Mouse (Mus musculus): Measurements from ENCODE around the gene Pkd1l1.
A peak's percentile ranks its signal among the peaks of the same experiment; 100 is the strongest.

The Pkd1l1 gene

GRCm38 (mm10) chr11:8973166-8973565 lies at the start of gene Pkd1l1:
Gene Pkd1l1, minus strand, starts transcription at chr11:8973266.
- no peak for DNase-seq

GRCm38 (mm10) chr11:9020207-9020606 lies 47.1 kb upstream of the Pkd1l1 start:
- no peak for DNase-seq

GRCm38 (mm10) chr11:9018491-9019267 lies 45.6 kb upstream of the Pkd1l1 start:
- DNase-seq = peak; percentile 92

- no peak for DNase-seq
Measured at GRCm38 (mm10) chr11:9014740-9015139, 41.7 kb upstream of the Pkd1l1 start.

GRCm38 (mm10) chr11:9011348-9011747 lies 38.3 kb upstream of the Pkd1l1 start:
- no peak for DNase-seq

- peak; percentile 99 for DNase-seq
Measured at GRCm38 (mm10) chr11:9010853-9011339, 37.8 kb upstream of the Pkd1l1 start, which contains the start of gene Hus1. Gene Hus1, minus strand, starts transcription at chr11:9011191.

- DNase-seq = peak; percentile 95
Measured at GRCm38 (mm10) chr11:9010416-9010815, 37.4 kb upstream of the Pkd1l1 start.

- DNase-seq = peak; percentile 56
Measured at GRCm38 (mm10) chr11:9008761-9009160, 35.7 kb upstream of the Pkd1l1 start.

GRCm38 (mm10) chr11:8988084-8988483 lies 15.0 kb upstream of the Pkd1l1 start:
- peak; percentile 48 for DNase-seq

GRCm38 (mm10) chr11:8986058-8986457 lies 13.0 kb upstream of the Pkd1l1 start:
- peak; percentile 89 for DNase-seq

- DNase-seq = peak; percentile 89
Measured at GRCm38 (mm10) chr11:8983237-8983861, 10.3 kb upstream of the Pkd1l1 start.

- peak; percentile 28 for DNase-seq
Measured at GRCm38 (mm10) chr11:8978154-8978553, 5.1 kb upstream of the Pkd1l1 start.

- DNase-seq = no peak
Measured at GRCm38 (mm10) chr11:8972093-8972492, 973 bp downstream of the Pkd1l1 start.

- no peak for DNase-seq
Measured at GRCm38 (mm10) chr11:8970509-8970908, 2.6 kb downstream of the Pkd1l1 start.

- no peak for DNase-seq
Measured at GRCm38 (mm10) chr11:8968094-8968493, 5.0 kb downstream of the Pkd1l1 start.

- DNase-seq = no peak
Measured at GRCm38 (mm10) chr11:8958572-8958971, 14.5 kb downstream of the Pkd1l1 start.

GRCm38 (mm10) chr11:8958108-8958507 lies 15.0 kb downstream of the Pkd1l1 start:
- DNase-seq = no peak

GRCm38 (mm10) chr11:8957023-8957422 lies 16.0 kb downstream of the Pkd1l1 start:
- DNase-seq = no peak

- no peak for DNase-seq
Measured at GRCm38 (mm10) chr11:8955678-8956077, 17.4 kb downstream of the Pkd1l1 start.

- DNase-seq = no peak
Measured at GRCm38 (mm10) chr11:8949765-8950430, 23.2 kb downstream of the Pkd1l1 start.

- DNase-seq = no peak
Measured at GRCm38 (mm10) chr11:8948871-8949270, 24.2 kb downstream of the Pkd1l1 start.

GRCm38 (mm10) chr11:8944114-8944513 lies 29.0 kb downstream of the Pkd1l1 start:
- no peak for DNase-seq

- DNase-seq = no peak
Measured at GRCm38 (mm10) chr11:8942446-8942845, 30.6 kb downstream of the Pkd1l1 start.

Measured in heart, adult 11 months (tissue).